Mouse (Mus musculus) myocyte (in vitro differentiated cells): ENCODE measurements around the gene Lrrc46. TPM values are rescaled to one million over a fixed set of nuclear protein-coding genes. Genes with fewer than 3 reads are reported as not detected.

ENCODE experiments used
- H3K27me3 ChIP-seq: one replicate; pipeline ENCODE4 v1.6.1; 2011; ENCODE audit not compliant: control insufficient read depth, insufficient read depth, insufficient read length
- H3K36me3 ChIP-seq: one replicate; pipeline ENCODE4 v1.6.1; 2011; ENCODE audit not compliant: control insufficient read depth, insufficient read depth
- H3K4me2 ChIP-seq: one replicate; pipeline ENCODE4 v1.6.1; 2011; ENCODE audit warnings: low read depth, control low read depth
- H3K4me3 ChIP-seq: one replicate; pipeline ENCODE4 v1.5.1; 2011; ENCODE audit warnings: mild to moderate bottlenecking, control low read depth, moderate library complexity
- H3K79me2 ChIP-seq: one replicate; pipeline ENCODE4 v1.6.1; 2011; ENCODE audit not compliant: control insufficient read depth, insufficient read depth
- H3ac ChIP-seq: one replicate; pipeline ENCODE4 v1.6.1; 2011; ENCODE audit not compliant: control insufficient read depth, insufficient read length
- CEBPB ChIP-seq: IDR thresholded peaks from 2 replicates; pipeline ENCODE4 v1.6.1; 2011; ENCODE audit warnings: mild to moderate bottlenecking, moderate library complexity; ENCODE audit not compliant: poor library complexity, insufficient read depth, severe bottlenecking
- E2F4 ChIP-seq: IDR thresholded peaks from one replicate; pipeline ENCODE4 v1.6.1; 2011; ENCODE audit warnings: mild to moderate bottlenecking, control low read depth, moderate library complexity; ENCODE audit not compliant: insufficient read depth
- MAX ChIP-seq: IDR thresholded peaks from one replicate; pipeline ENCODE4 v1.6.1; 2011; ENCODE audit warnings: low read depth, mild to moderate bottlenecking, control low read depth
- MYOD1 ChIP-seq, 3 experiments: IDR thresholded peaks; one replicate each; pipeline ENCODE4 v1.6.1; 2011; ENCODE audit warnings: control low read depth in 2 of 3, low read depth in 2 of 3, mild to moderate bottlenecking in 2 of 3, moderate library complexity in 1 of 3; ENCODE audit not compliant: insufficient read length in 2 of 3, control insufficient read depth in 1 of 3
- MYOG ChIP-seq, 3 experiments: IDR thresholded peaks; one replicate each; pipeline ENCODE4 v1.6.1; 2011; ENCODE audit warnings: control low read depth in 2 of 3, low read depth in 2 of 3, mild to moderate bottlenecking in 2 of 3; ENCODE audit not compliant: insufficient read length in 2 of 3, control insufficient read depth in 1 of 3, insufficient read depth in 1 of 3
- POLR2A ChIP-seq: IDR thresholded peaks from one replicate; pipeline ENCODE4 v1.6.1; 2011; ENCODE audit warnings: low read depth, mild to moderate bottlenecking, control low read depth, moderate library complexity; ENCODE audit not compliant: insufficient read length
- POLR2AphosphoS2 ChIP-seq: IDR thresholded peaks from one replicate; pipeline ENCODE4 v1.6.1; 2011; ENCODE audit warnings: low read depth, control low read depth; ENCODE audit not compliant: insufficient read length
- REST ChIP-seq: IDR thresholded peaks from one replicate; pipeline ENCODE4 v1.6.1; 2011; ENCODE audit warnings: mild to moderate bottlenecking, control low read depth, moderate library complexity; ENCODE audit not compliant: insufficient read depth, insufficient read length
- SRF ChIP-seq: IDR thresholded peaks from one replicate; pipeline ENCODE4 v1.6.1; 2011; ENCODE audit warnings: low read depth; ENCODE audit not compliant: control insufficient read depth, insufficient read length
- TCF12 ChIP-seq: IDR thresholded peaks from one replicate; pipeline ENCODE4 v1.6.1; 2011; ENCODE audit warnings: mild to moderate bottlenecking, control low read depth; ENCODE audit not compliant: poor library complexity, insufficient read depth, severe bottlenecking
- TCF3 ChIP-seq: IDR thresholded peaks from one replicate; pipeline ENCODE4 v1.6.1; 2011; ENCODE audit warnings: low read depth, control low read depth; ENCODE audit not compliant: insufficient read length
- USF1 ChIP-seq: IDR thresholded peaks from one replicate; pipeline ENCODE4 v1.6.1; 2011; ENCODE audit warnings: low read depth, mild to moderate bottlenecking, control low read depth, moderate library complexity
- polyA plus RNA-seq: library from polyadenylated mRNA; unstranded; fragments of >200 nt; fragmentation: generic; extraction: Trizol; gene quantifications from one replicate; pipeline ENCODE4 v1.2.1, GENCODE M21; 2012; ENCODE audit warnings: missing spikeins

Gene Lrrc46
- polyA plus RNA-seq, 1 experiment, result 1.4 TPM

- H3K27me3 ChIP-seq, result no peaks in the 10 kb centered on the region
- H3ac ChIP-seq, result peak within 1 kb of the TSS; percentile 19
- H3K79me2 ChIP-seq, result peaks cover 4% of the 10 kb centered on the region
- peak within 1 kb of the TSS; percentile 37 for H3K4me3 ChIP-seq
- H3K36me3 ChIP-seq, result peaks cover 5% of the 10 kb centered on the region
- TF ChIP-seq CEBPB, result no peak
- TF ChIP-seq REST, result no peak
- TF ChIP-seq SRF, result no peak
- no peak for TF ChIP-seq TCF3
- TF ChIP-seq POLR2A, result peak; percentile 67
- no peak for TF ChIP-seq MAX
- TF ChIP-seq POLR2AphosphoS2, result peak; percentile 48
- no peak for TF ChIP-seq USF1
- peak in 1 of 3 experiments; percentile 16 for TF ChIP-seq MYOG (IDR thresholded peaks at IDR 0.05; ENCODE audit: control insufficient read depth in 1 of 3, insufficient read depth in 1 of 3, insufficient read length in 2 of 3, low read depth in 2 of 3)
- TF ChIP-seq TCF12, result no peak
- peak in 2 of 3 experiments; percentile 20 to 41 for TF ChIP-seq MYOD1 (IDR thresholded peaks at IDR 0.05; ENCODE audit: control insufficient read depth in 1 of 3, insufficient read length in 2 of 3, low read depth in 2 of 3)
- peak within 1 kb of the TSS; percentile 56 for H3K4me2 ChIP-seq
Observed at GRCm38 (mm10) chr11:97050216-97050943, 9.2 kb upstream of the Lrrc46 start, which contains the start of gene Osbpl7. Osbpl7 (plus strand) TSS chr11:97050628.

GRCm38 (mm10) chr11:97049492-97050085 is 8.4 kb upstream of the Lrrc46 start:
- H3K4me3 ChIP-seq, result no peak overlapping the region
- TF ChIP-seq USF1, result no peak
- no peaks in the 10 kb centered on the region for H3K27me3 ChIP-seq
- H3ac ChIP-seq, result no peak overlapping the region
- peaks cover 4% of the 10 kb centered on the region for H3K79me2 ChIP-seq
- no peak overlapping the region for H3K4me2 ChIP-seq
- peaks cover 5% of the 10 kb centered on the region for H3K36me3 ChIP-seq

- Histone ChIP-seq H3K27me3 (no peaks in the 10 kb centered on the region), H3K36me3 (peaks cover 5% of the 10 kb centered on the region), H3K4me3 (no peak overlapping the region), H3ac (no peak overlapping the region), H3K4me2 (no peak overlapping the region), H3K79me2 (peaks cover 12% of the 10 kb centered on the region)
- no peak for TF ChIP-seq CEBPB
Observed at GRCm38 (mm10) chr11:97048090-97048650, 7.0 kb upstream of the Lrrc46 start.

GRCm38 (mm10) chr11:97045861-97046260 is 4.7 kb upstream of the Lrrc46 start:
- Histone ChIP-seq H3K4me3 (no peak overlapping the region), H3K36me3 (peaks cover 5% of the 10 kb centered on the region), H3K27me3 (no peaks in the 10 kb centered on the region), H3K79me2 (peaks cover 29% of the 10 kb centered on the region), H3ac (no peak overlapping the region), H3K4me2 (no peak overlapping the region)
- TF ChIP-seq POLR2A (no peak), USF1 (no peak), TCF12 (no peak), REST (no peak), MAX (no peak), SRF (no peak), MYOD1 (IDR thresholded peaks at IDR 0.05; ENCODE audit: control insufficient read depth in 1 of 3, insufficient read length in 2 of 3, low read depth in 2 of 3) (no peak)

GRCm38 (mm10) chr11:97044902-97045301 is 3.7 kb upstream of the Lrrc46 start:
- Histone ChIP-seq H3K4me2 (no peak overlapping the region), H3K4me3 (no peak overlapping the region), H3K27me3 (no peaks in the 10 kb centered on the region), H3K79me2 (peaks cover 29% of the 10 kb centered on the region), H3K36me3 (peaks cover 5% of the 10 kb centered on the region), H3ac (no peak overlapping the region)
- TF ChIP-seq MAX, result no peak
- TF ChIP-seq SRF, result no peak
- no peak for TF ChIP-seq POLR2A
- TF ChIP-seq E2F4, result no peak
